Mouse (Mus musculus): ENCODE results near the gene Nckap5. TPM values are rescaled to one million over a fixed set of nuclear protein-coding genes. Genes with fewer than 3 reads are reported as not detected.

Nckap5 gene
- total RNA-seq, 1 experiment from 2014 or later = 114 TPM

GRCm38 (mm10) chr1:126011661-126012091, 818.9 kb downstream of the Nckap5 start:
- no peak for DNase-seq

GRCm38 (mm10) chr1:126007571-126007970, 823.0 kb downstream of the Nckap5 start:
- no peak for DNase-seq

- DNase-seq = no peak
Measured at GRCm38 (mm10) chr1:126005672-126006071, 824.9 kb downstream of the Nckap5 start.

GRCm38 (mm10) chr1:125996540-125996939, 834.1 kb downstream of the Nckap5 start:
- DNase-seq = no peak

GRCm38 (mm10) chr1:125987803-125988202, 842.8 kb downstream of the Nckap5 start:
- no peak for DNase-seq

- DNase-seq = no peak
Measured at GRCm38 (mm10) chr1:125984570-125984969, 846.0 kb downstream of the Nckap5 start.

GRCm38 (mm10) chr1:125974649-125975048, 856.0 kb downstream of the Nckap5 start:
- DNase-seq = no peak

- DNase-seq = no peak
Measured at GRCm38 (mm10) chr1:125971933-125972332, 858.7 kb downstream of the Nckap5 start.

- no peak for DNase-seq
Measured at GRCm38 (mm10) chr1:125967671-125968070, 862.9 kb downstream of the Nckap5 start.

- DNase-seq = no peak
Measured at GRCm38 (mm10) chr1:125951026-125951425, 879.6 kb downstream of the Nckap5 start.

GRCm38 (mm10) chr1:125949076-125949475, 881.5 kb downstream of the Nckap5 start:
- DNase-seq = no peak

- DNase-seq = no peak
Measured at GRCm38 (mm10) chr1:125945136-125945535, 885.5 kb downstream of the Nckap5 start.

- no peak for DNase-seq
Measured at GRCm38 (mm10) chr1:125943305-125943704, 887.3 kb downstream of the Nckap5 start.

GRCm38 (mm10) chr1:125925486-125925885, 905.1 kb downstream of the Nckap5 start:
- DNase-seq = no peak

- DNase-seq = no peak
Measured at GRCm38 (mm10) chr1:125923062-125923461, 907.5 kb downstream of the Nckap5 start.

GRCm38 (mm10) chr1:125920696-125921095, 909.9 kb downstream of the Nckap5 start:
- DNase-seq = no peak

GRCm38 (mm10) chr1:125912601-125913600, 917.7 kb downstream of the Nckap5 start, which contains the start of gene Lypd1:
Gene Lypd1, minus strand, starts transcription at chr1:125913101.
- DNase-seq = no peak

- peak; percentile 52 for DNase-seq
Measured at GRCm38 (mm10) chr1:125911901-125912445, 918.6 kb downstream of the Nckap5 start.

GRCm38 (mm10) chr1:125911337-125911900, 919.2 kb downstream of the Nckap5 start:
- DNase-seq = peak; percentile 15

- no peak for DNase-seq
Measured at GRCm38 (mm10) chr1:125910871-125911265, 919.7 kb downstream of the Nckap5 start.

GRCm38 (mm10) chr1:125910211-125910870, 920.3 kb downstream of the Nckap5 start:
- peak; percentile 7 for DNase-seq

- DNase-seq = no peak
Measured at GRCm38 (mm10) chr1:125893158-125893557, 937.4 kb downstream of the Nckap5 start.

Measured in adrenal gland, postnatal 25 days (tissue).